Mouse (Mus musculus): ENCODE results near the gene Vstm2l.

The Vstm2l gene

GRCm38 (mm10) chr2:157914105-157914764 lies at the start of gene Vstm2l:
Gene Vstm2l (plus strand): TSS chr2:157914653.
- in situ Hi-C loops (cut with MboI, MseI) = loop anchor here (25.0 kb wide), 1 partner anchor 677 kb away; no protein-coding TSS in a partner anchor

GRCm38 (mm10) chr2:157867126-157867525 lies 47.3 kb upstream of the Vstm2l start:
- in situ Hi-C loops (cut with MboI, MseI) = no loop called here

- in situ Hi-C loops (cut with MboI, MseI) = no loop called here
Measured at GRCm38 (mm10) chr2:157870247-157870646, 44.2 kb upstream of the Vstm2l start.

- in situ Hi-C loops (cut with MboI, MseI) = no loop called here
Measured at GRCm38 (mm10) chr2:157873223-157873622, 41.2 kb upstream of the Vstm2l start.

- in situ Hi-C loops (cut with MboI, MseI) = no loop called here
Measured at GRCm38 (mm10) chr2:157873691-157874090, 40.8 kb upstream of the Vstm2l start.

GRCm38 (mm10) chr2:157875111-157875510 lies 39.3 kb upstream of the Vstm2l start:
- in situ Hi-C loops (cut with MboI, MseI) = no loop called here

- in situ Hi-C loops (cut with MboI, MseI) = no loop called here
Measured at GRCm38 (mm10) chr2:157877394-157877793, 37.1 kb upstream of the Vstm2l start.

GRCm38 (mm10) chr2:157877967-157878366 lies 36.5 kb upstream of the Vstm2l start:
- in situ Hi-C loops (cut with MboI, MseI) = no loop called here

- in situ Hi-C loops (cut with MboI, MseI) = no loop called here
Measured at GRCm38 (mm10) chr2:157881939-157882338, 32.5 kb upstream of the Vstm2l start.

GRCm38 (mm10) chr2:157887275-157888025 lies 27.0 kb upstream of the Vstm2l start:
- in situ Hi-C loops (cut with MboI, MseI) = no loop called here

- in situ Hi-C loops (cut with MboI, MseI) = no loop called here
Measured at GRCm38 (mm10) chr2:157891166-157891565, 23.3 kb upstream of the Vstm2l start.

- in situ Hi-C loops (cut with MboI, MseI) = no loop called here
Measured at GRCm38 (mm10) chr2:157897131-157897530, 17.3 kb upstream of the Vstm2l start.

GRCm38 (mm10) chr2:157913204-157913636 lies 1.2 kb upstream of the Vstm2l start:
- in situ Hi-C loops (cut with MboI, MseI) = loop anchor here (25.0 kb wide), 1 partner anchor 676 kb away; no protein-coding TSS in a partner anchor

GRCm38 (mm10) chr2:157913705-157914104 lies 748 bp upstream of the Vstm2l start:
- in situ Hi-C loops (cut with MboI, MseI) = loop anchor here (25.0 kb wide), 1 partner anchor 676 kb away; no protein-coding TSS in a partner anchor

- in situ Hi-C loops (cut with MboI, MseI) = loop anchor here (25.0 kb wide), 1 partner anchor 678 kb away; no protein-coding TSS in a partner anchor
Measured at GRCm38 (mm10) chr2:157914889-157915517, 550 bp downstream of the Vstm2l start.

GRCm38 (mm10) chr2:157918529-157918928 lies 4.1 kb downstream of the Vstm2l start:
- in situ Hi-C loops (cut with MboI, MseI) = loop anchor here (25.0 kb wide), 1 partner anchor 681 kb away; no protein-coding TSS in a partner anchor

GRCm38 (mm10) chr2:157921551-157921950 lies 7.1 kb downstream of the Vstm2l start:
- in situ Hi-C loops (cut with MboI, MseI) = loop anchor here (25.0 kb wide), 1 partner anchor 684 kb away; no protein-coding TSS in a partner anchor

GRCm38 (mm10) chr2:157923406-157923805 lies 9.0 kb downstream of the Vstm2l start:
- in situ Hi-C loops (cut with MboI, MseI) = loop anchor here (25.0 kb wide), 1 partner anchor 686 kb away; no protein-coding TSS in a partner anchor

- in situ Hi-C loops (cut with MboI, MseI) = loop anchor here (25.0 kb wide), 1 partner anchor 687 kb away; no protein-coding TSS in a partner anchor
Measured at GRCm38 (mm10) chr2:157924504-157924903, 10.1 kb downstream of the Vstm2l start.

GRCm38 (mm10) chr2:157926502-157926901 lies 12.0 kb downstream of the Vstm2l start:
- in situ Hi-C loops (cut with MboI, MseI) = no loop called here

- in situ Hi-C loops (cut with MboI, MseI) = no loop called here
Measured at GRCm38 (mm10) chr2:157926927-157927326, 12.5 kb downstream of the Vstm2l start.

GRCm38 (mm10) chr2:157927397-157927796 lies 12.9 kb downstream of the Vstm2l start:
- in situ Hi-C loops (cut with MboI, MseI) = no loop called here

Data from T-helper 2 cell (primary cell).